Mouse (Mus musculus) monocyte, adult 5-6 weeks (primary cell): ENCODE results near the gene 4933411K16Rik. TPM values are rescaled to one million over a fixed set of nuclear protein-coding genes. Genes with fewer than 3 reads are reported as not detected.

Experiments
- ATAC-seq: fragments of 153-309, 156-312 bp; replicated peaks from 2 replicates; pipeline ENCODE4 v1.8.0; 2017; ENCODE audit warnings: mild to moderate bottlenecking; ENCODE audit not compliant: low TSS enrichment, insufficient number of reproducible peaks, severe bottlenecking, poor library complexity, low FRiP score
- total RNA-seq: library from RNA; stranded (forward); fragments of 200-1000, 200-491, 200-594 nt; gene quantifications from 3 replicates; pipeline ENCODE4 v1.2.3, GENCODE M21; 2017

The 4933411K16Rik gene
- total RNA-seq, 1 experiment from 2014 or later = 0.67 TPM

GRCm38 (mm10) chr19:42034146-42034775, 17.8 kb upstream of the 4933411K16Rik start:
- ATAC-seq = no peak

DNA sequence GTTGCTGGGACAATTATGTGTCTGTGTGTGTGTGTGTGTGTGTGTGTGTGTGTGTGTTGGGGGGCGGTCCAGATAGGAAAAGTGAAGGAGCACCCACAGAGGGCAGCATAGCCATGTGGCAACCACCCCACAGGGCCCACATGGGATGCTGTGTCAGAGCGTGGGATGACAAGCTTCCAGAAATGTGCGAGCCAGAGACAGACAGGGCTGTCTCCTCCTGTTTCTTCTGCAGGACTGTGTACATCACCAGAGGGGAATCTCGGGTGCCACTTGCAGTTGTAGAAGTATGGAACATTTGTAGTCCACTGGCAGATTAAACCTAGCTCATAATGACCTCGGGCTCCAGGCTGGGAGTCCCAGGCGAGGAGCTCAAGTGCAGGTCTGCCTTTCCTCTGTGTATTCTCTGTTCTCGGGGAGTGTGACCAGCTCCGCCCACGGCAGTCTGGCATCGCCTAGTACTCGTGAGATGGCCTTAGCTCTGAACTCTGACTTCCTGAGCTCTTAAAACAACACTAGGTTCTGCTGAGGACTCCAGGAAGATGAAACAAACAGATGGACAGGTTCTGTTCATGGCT, 17.1 kb upstream of the 4933411K16Rik start:
- no peak for ATAC-seq

- peak; percentile 49 for ATAC-seq
Observed at GRCm38 (mm10) chr19:42035456-42036248, 16.4 kb upstream of the 4933411K16Rik start, which contains the start of gene Ankrd2. TSS of gene Ankrd2 (plus strand) at chr19:42036000.

DNA sequence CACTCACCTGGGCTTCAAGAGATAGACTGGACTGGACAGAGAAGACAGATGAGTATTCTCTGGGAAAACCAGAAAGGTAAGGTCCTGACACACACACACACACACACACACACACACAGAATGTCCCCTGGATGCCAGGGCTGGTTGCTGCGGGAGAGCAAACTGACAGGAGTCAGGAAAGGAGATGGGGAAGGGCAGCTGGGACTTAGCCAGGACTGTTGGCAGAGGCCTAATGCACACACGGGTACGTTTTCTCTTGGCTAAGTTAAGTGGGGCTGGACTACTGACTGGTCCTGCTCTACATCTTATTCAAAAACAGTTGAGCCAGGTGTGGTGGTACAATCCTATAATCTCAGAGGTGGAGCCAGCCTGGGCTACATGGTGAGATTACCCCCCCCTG, 15.7 kb upstream of the 4933411K16Rik start:
- no peak for ATAC-seq

- ATAC-seq = no peak
Observed at GRCm38 (mm10) chr19:42037167-42037702, 14.8 kb upstream of the 4933411K16Rik start.

DNA sequence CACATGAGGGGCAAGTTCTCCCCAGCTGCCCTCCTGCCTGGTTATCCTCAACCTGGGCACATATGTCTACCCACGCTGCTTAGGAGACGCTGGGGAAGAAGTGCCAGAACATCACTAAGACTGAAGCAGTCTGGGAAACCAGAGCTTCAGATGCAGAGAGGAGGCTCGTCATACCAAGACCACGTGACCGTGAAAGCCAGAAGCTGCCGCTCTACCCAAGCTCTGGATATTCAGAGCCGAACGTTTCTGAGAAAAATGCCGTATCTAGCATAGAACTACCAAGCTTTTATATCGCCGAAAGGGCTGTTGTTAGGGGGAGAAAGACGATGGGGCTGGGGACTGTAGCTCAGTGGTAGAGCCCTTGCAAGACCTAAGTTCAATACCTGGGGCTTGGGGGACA, 13.7 kb upstream of the 4933411K16Rik start:
- ATAC-seq = no peak

GRCm38 (mm10) chr19:42043988-42044387, 8.1 kb upstream of the 4933411K16Rik start:
- no peak for ATAC-seq

GRCm38 (mm10) chr19:42045269-42046102, 6.6 kb upstream of the 4933411K16Rik start, which contains the start of gene Hoga1:
TSS of gene Hoga1 (plus strand) at chr19:42045610.
- peak; percentile 84 for ATAC-seq

DNA sequence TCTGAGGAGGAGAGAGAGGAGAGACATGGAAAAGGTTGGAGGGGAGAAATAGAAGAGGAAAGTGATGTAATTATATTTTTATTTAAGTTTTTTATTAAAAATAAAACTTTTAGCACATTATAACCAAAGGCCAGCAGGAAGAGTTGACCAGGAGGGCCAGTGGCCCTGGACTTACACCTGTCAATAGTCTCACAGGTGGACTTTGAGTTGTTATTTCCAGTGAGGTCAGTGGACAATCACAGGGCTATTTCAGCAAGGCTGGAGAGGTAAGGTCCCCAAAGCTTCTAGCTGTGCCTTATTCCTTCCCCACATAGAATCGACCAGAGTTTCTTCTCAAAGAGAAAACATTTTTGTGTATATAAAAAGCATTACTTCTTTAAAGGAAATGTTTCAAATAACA, 1.8 kb upstream of the 4933411K16Rik start:
- no peak for ATAC-seq

GRCm38 (mm10) chr19:42051351-42051750, 697 bp upstream of the 4933411K16Rik start:
- no peak for ATAC-seq

- ATAC-seq = no peak
Observed at GRCm38 (mm10) chr19:42054255-42054654, 2.2 kb downstream of the 4933411K16Rik start.

GRCm38 (mm10) chr19:42055881-42056280, 3.8 kb downstream of the 4933411K16Rik start:
- no peak for ATAC-seq

- ATAC-seq = no peak
Observed at GRCm38 (mm10) chr19:42056719-42057409, 4.8 kb downstream of the 4933411K16Rik start.

- no peak for ATAC-seq
Observed at GRCm38 (mm10) chr19:42058426-42058825, 6.4 kb downstream of the 4933411K16Rik start.

- no peak for ATAC-seq
Observed at GRCm38 (mm10) chr19:42061443-42061842, 9.4 kb downstream of the 4933411K16Rik start.

GRCm38 (mm10) chr19:42068441-42069240, 16.6 kb downstream of the 4933411K16Rik start:
- ATAC-seq = no peak

GRCm38 (mm10) chr19:42069241-42069525, 17.1 kb downstream of the 4933411K16Rik start:
- no peak for ATAC-seq

GRCm38 (mm10) chr19:42071221-42071620, 19.2 kb downstream of the 4933411K16Rik start:
- ATAC-seq = no peak
